Mouse (Mus musculus) forebrain, postnatal 0 days (tissue): ENCODE measurements at regions not wholly inside any gene's neighbourhood (a gene's known extent, or its start where the extent isn't known, plus 50 kb on each side); places are given as distances from the start of the nearest gene placed in this dataset.
A peak's percentile ranks its signal among the peaks of the same experiment; 100 is the strongest.

Experiments
- ATAC-seq: fragments of 200-750 bp; cut with Nextera tagmentation; 2 replicates; pipeline ENCODE4 v1.8.0; 2017; ENCODE audit warnings: mild to moderate bottlenecking, moderate library complexity
- DNase-seq: peaks from one replicate; pipeline ENCODE4 v3.0.0-alpha.2; 2015
- H3K27ac ChIP-seq: fragments of 300-500 bp; sonication (generic); 2 replicates; pipeline ENCODE4 v1.5.1; 2014; ENCODE audit warnings: low read depth, mild to moderate bottlenecking, antibody characterized with exemption, low read length, moderate library complexity, mixed read lengths
- H3K27me3 ChIP-seq: fragments of 300-500 bp; sonication (generic); 2 replicates; pipeline ENCODE4 v1.6.1; 2014; ENCODE audit warnings: mild to moderate bottlenecking, low read length, mixed read lengths; ENCODE audit not compliant: insufficient read depth
- H3K36me3 ChIP-seq: fragments of 300-500 bp; sonication (generic); 2 replicates; pipeline ENCODE4 v1.6.1; 2014; ENCODE audit warnings: mild to moderate bottlenecking, moderate library complexity; ENCODE audit not compliant: insufficient read depth
- H3K4me1 ChIP-seq: fragments of 300-500 bp; sonication (generic); 2 replicates; pipeline ENCODE4 v1.6.1; 2014; ENCODE audit warnings: antibody characterized with exemption; ENCODE audit not compliant: insufficient read depth
- H3K4me2 ChIP-seq: fragments of 300-500 bp; sonication (generic); 2 replicates; pipeline ENCODE4 v1.6.1; 2014; ENCODE audit warnings: low read depth, mild to moderate bottlenecking, moderate library complexity
- H3K4me3 ChIP-seq: fragments of 300-500 bp; sonication (generic); 2 replicates; pipeline ENCODE4 v1.5.1; 2014; ENCODE audit warnings: low read depth, low read length, mixed read lengths
- H3K9ac ChIP-seq: fragments of 300-500 bp; sonication (generic); 2 replicates; pipeline ENCODE4 v1.6.1; 2014; ENCODE audit warnings: mild to moderate bottlenecking
- H3K9me3 ChIP-seq: fragments of 300-500 bp; sonication (generic); 2 replicates; pipeline ENCODE4 v1.6.1; 2016; ENCODE audit warnings: low read length
- CTCF ChIP-seq: sonication (generic); IDR thresholded peaks from 2 replicates; pipeline ENCODE4 v1.5.1; 2016; ENCODE audit warnings: antibody characterized with exemption, control low read depth, low read depth
- WGBS: fragments of 180-500 bp; shearing (Covaris S2); extraction: QIAGEN DNeasy Blood & Tissue Kit; methylation state at CpG from one replicate; pipeline ENCODE4 v1.1.7; 2014; 5-methylcytosine and 5-hydroxymethylcytosine counted together

- 6% methylated on average over 2 of the region's 2 CpGs for WGBS
- no peaks in the 10 kb centered on the region for H3K36me3 ChIP-seq
- H3K9me3 ChIP-seq: no peaks in the 10 kb centered on the region
- ATAC-seq: peak; percentile 96
- H3K4me3 ChIP-seq: no peak overlapping the region
- H3K9ac ChIP-seq: no peak overlapping the region
- DNase-seq: peak; percentile 62
- H3K4me1 ChIP-seq: peaks cover 13% of the 10 kb centered on the region; the same call in 1 of the 2 replicates
- no peak for TF ChIP-seq CTCF
- no peaks in the 10 kb centered on the region for H3K27me3 ChIP-seq
- no peak overlapping the region for H3K4me2 ChIP-seq
- peak overlapping the region; percentile 66 for H3K27ac ChIP-seq
Observed at GRCm38 (mm10) chr8:90740302-90740962, 76.8 kb downstream of the Gm19935 start.

GRCm38 (mm10) chr8:90728011-90728410, 89.2 kb downstream of the Gm19935 start:
- 9% methylated on average over 1 of the region's 1 CpGs for WGBS
- Histone ChIP-seq H3K27me3 (no peaks in the 10 kb centered on the region), H3K27ac (no peak overlapping the region), H3K4me3 (no peak overlapping the region), H3K36me3 (no peaks in the 10 kb centered on the region), H3K9me3 (no peaks in the 10 kb centered on the region), H3K4me2 (no peak overlapping the region), H3K9ac (no peak overlapping the region), H3K4me1 (no peaks in the 10 kb centered on the region)
- DNase-seq (no peak), ATAC-seq (no peak)
- no peak for TF ChIP-seq CTCF

- TF ChIP-seq CTCF: no peak
- no peaks in the 10 kb centered on the region for H3K27me3 ChIP-seq
- no peak overlapping the region for H3K4me2 ChIP-seq
- no peak overlapping the region for H3K9ac ChIP-seq
- H3K9me3 ChIP-seq: no peaks in the 10 kb centered on the region
- H3K36me3 ChIP-seq: no peaks in the 10 kb centered on the region
- WGBS: 94% methylated on average over 5 of the region's 5 CpGs
- DNase-seq (no peak), ATAC-seq (no peak)
- no peaks in the 10 kb centered on the region; the same call in 1 of the 2 replicates for H3K4me1 ChIP-seq
- H3K27ac ChIP-seq: no peak overlapping the region
- H3K4me3 ChIP-seq: no peak overlapping the region
Observed at GRCm38 (mm10) chr8:90725188-90725587, 92.0 kb downstream of the Gm19935 start.

GRCm38 (mm10) chr8:90716436-90716835, 100.8 kb downstream of the Gm19935 start:
- 65% methylated on average over 3 of the region's 3 CpGs for WGBS

GRCm38 (mm10) chr8:90708524-90708923, 108.7 kb downstream of the Gm19935 start:
- Histone ChIP-seq H3K4me3 (no peak overlapping the region), H3K4me2 (peak overlapping the region; percentile 10; the same call in 1 of the 2 replicates), H3K9me3 (no peaks in the 10 kb centered on the region), H3K9ac (no peak overlapping the region), H3K27ac (no peak overlapping the region), H3K4me1 (peaks cover 3% of the 10 kb centered on the region; the same call in 1 of the 2 replicates), H3K27me3 (no peaks in the 10 kb centered on the region), H3K36me3 (no peaks in the 10 kb centered on the region)
- 12% methylated on average over 5 of the region's 5 CpGs for WGBS
- peak; percentile 94 for TF ChIP-seq CTCF
- DNase-seq: peak; percentile 92
- peak; percentile 68 for ATAC-seq

More at GRCm38 (mm10) chr8:90716436-90716835, 100.8 kb downstream of the Gm19935 start:
- no peaks in the 10 kb centered on the region for H3K4me1 ChIP-seq
- ATAC-seq (no peak), DNase-seq (no peak)
- no peaks in the 10 kb centered on the region for H3K27me3 ChIP-seq
- no peak for TF ChIP-seq CTCF
- H3K9ac ChIP-seq: no peak overlapping the region
- H3K27ac ChIP-seq: no peak overlapping the region
- H3K4me3 ChIP-seq: no peak overlapping the region
- H3K9me3 ChIP-seq: no peaks in the 10 kb centered on the region
- no peaks in the 10 kb centered on the region for H3K36me3 ChIP-seq
- no peak overlapping the region for H3K4me2 ChIP-seq

- DNase-seq (no peak), ATAC-seq (no peak)
- no peak overlapping the region for H3K27ac ChIP-seq
- WGBS: 89% methylated on average over 3 of the region's 3 CpGs
- no peak overlapping the region for H3K4me2 ChIP-seq
- no peaks in the 10 kb centered on the region for H3K9me3 ChIP-seq
- no peaks in the 10 kb centered on the region for H3K27me3 ChIP-seq
- no peaks in the 10 kb centered on the region for H3K36me3 ChIP-seq
- H3K4me1 ChIP-seq: peaks cover 5% of the 10 kb centered on the region
- TF ChIP-seq CTCF: no peak
- H3K9ac ChIP-seq: no peak overlapping the region
- no peak overlapping the region for H3K4me3 ChIP-seq
Observed at GRCm38 (mm10) chr8:90692516-90692915, 124.7 kb downstream of the Gm19935 start.

- H3K9ac ChIP-seq: no peak overlapping the region
- H3K9me3 ChIP-seq: no peaks in the 10 kb centered on the region
- H3K27ac ChIP-seq: no peak overlapping the region
- H3K4me2 ChIP-seq: no peak overlapping the region
- 55% methylated on average over 2 of the region's 2 CpGs for WGBS
- no peak for ATAC-seq
- H3K36me3 ChIP-seq: no peaks in the 10 kb centered on the region
- no peak for TF ChIP-seq CTCF
- DNase-seq: peak; percentile 51
- H3K4me1 ChIP-seq: peaks cover 5% of the 10 kb centered on the region
- H3K27me3 ChIP-seq: no peaks in the 10 kb centered on the region
- no peak overlapping the region for H3K4me3 ChIP-seq
Observed at GRCm38 (mm10) chr8:90685076-90685475, 132.1 kb downstream of the Gm19935 start.
